Comparison of ENCODE assay signal across 19 mouse cellular contexts in the genomic region with DNA sequence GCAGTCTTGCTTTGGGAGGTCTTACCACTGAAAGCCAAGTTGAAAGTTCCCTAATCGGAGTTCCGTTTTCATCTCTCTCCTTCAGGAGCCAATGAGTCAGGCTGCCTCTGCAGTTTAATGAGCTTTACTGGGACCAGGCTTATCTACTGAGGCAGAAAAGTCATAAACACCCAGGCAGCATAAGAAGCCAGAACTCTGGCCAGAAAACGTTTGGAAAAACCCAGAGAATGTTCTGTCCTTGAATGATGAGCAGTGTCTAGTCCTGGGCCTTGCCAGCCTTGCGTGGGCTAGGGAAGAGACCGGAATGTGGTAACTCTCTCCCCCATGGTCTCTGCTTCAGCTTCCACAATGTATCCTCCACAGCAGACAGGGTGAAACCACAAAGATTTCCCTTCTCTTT.
"Had no signal": no experiment of that assay in that cellular context is flagged by ENCODE, and none has a peak within 500 bp of the region (broad histone marks: within the 10 kb centered on the region; RNA-seq: fewer than 3 reads in every experiment).

No protein-coding gene starts in this region.

- DNase-seq: kidney, adult 9 months; kidney, postnatal 14 days; kidney, postnatal 4 days; liver; lung, adult 18-20 months; lung, postnatal 10 days; lung, postnatal 36 days; midbrain, embryonic 14.5 days; retina, postnatal 1 day; thymus, adult 18-20 months; thymus, postnatal 36 days had no signal

- H3K9me3 ChIP-seq: limb, embryonic 10.5 days; liver, embryonic 15.5 days; lung, embryonic 15.5 days had no signal

- H3K4me3 ChIP-seq: limb, embryonic 10.5 days; limb, embryonic 13.5 days; liver, embryonic 12.5 days; liver, embryonic 15.5 days; lung, embryonic 15.5 days; megakaryocyte, embryonic 14.5 days had no signal

- H3K4me2 ChIP-seq: limb, embryonic 13.5 days; liver, embryonic 12.5 days; liver, embryonic 15.5 days; lung, embryonic 15.5 days; midbrain, embryonic 11.5 days had no signal

- H3K4me1 ChIP-seq: limb, embryonic 10.5 days; limb, embryonic 13.5 days; liver, embryonic 12.5 days; lung, embryonic 15.5 days had no signal

- H3K9ac ChIP-seq: limb, embryonic 13.5 days; liver, embryonic 12.5 days; liver, embryonic 15.5 days; lung, embryonic 15.5 days had no signal

- ATAC-seq: liver, embryonic 12.5 days had no signal

- H3K27ac ChIP-seq: limb, embryonic 10.5 days; limb, embryonic 13.5 days; liver, embryonic 12.5 days; liver, embryonic 15.5 days; lung, embryonic 15.5 days; stomach, postnatal 0 days had no signal

- H3K27me3 ChIP-seq: limb, embryonic 13.5 days; liver, embryonic 12.5 days; liver, embryonic 15.5 days; lung, embryonic 15.5 days had no signal
